Mouse (Mus musculus) myocyte (in vitro differentiated cells): ENCODE data around the gene Kcnk6.

Source experiments
- CEBPB ChIP-seq: IDR thresholded peaks from 2 replicates; pipeline ENCODE4 v1.6.1; 2011; ENCODE audit warnings: mild to moderate bottlenecking, moderate library complexity; ENCODE audit not compliant: poor library complexity, insufficient read depth, severe bottlenecking
- E2F4 ChIP-seq: IDR thresholded peaks from one replicate; pipeline ENCODE4 v1.6.1; 2011; ENCODE audit warnings: mild to moderate bottlenecking, control low read depth, moderate library complexity; ENCODE audit not compliant: insufficient read depth
- MAX ChIP-seq: IDR thresholded peaks from one replicate; pipeline ENCODE4 v1.6.1; 2011; ENCODE audit warnings: low read depth, mild to moderate bottlenecking, control low read depth
- POLR2A ChIP-seq: IDR thresholded peaks from one replicate; pipeline ENCODE4 v1.6.1; 2011; ENCODE audit warnings: low read depth, mild to moderate bottlenecking, control low read depth, moderate library complexity; ENCODE audit not compliant: insufficient read length
- POLR2AphosphoS2 ChIP-seq: IDR thresholded peaks from one replicate; pipeline ENCODE4 v1.6.1; 2011; ENCODE audit warnings: low read depth, control low read depth; ENCODE audit not compliant: insufficient read length
- TCF12 ChIP-seq: IDR thresholded peaks from one replicate; pipeline ENCODE4 v1.6.1; 2011; ENCODE audit warnings: mild to moderate bottlenecking, control low read depth; ENCODE audit not compliant: poor library complexity, insufficient read depth, severe bottlenecking
- USF1 ChIP-seq: IDR thresholded peaks from one replicate; pipeline ENCODE4 v1.6.1; 2011; ENCODE audit warnings: low read depth, mild to moderate bottlenecking, control low read depth, moderate library complexity

DNA sequence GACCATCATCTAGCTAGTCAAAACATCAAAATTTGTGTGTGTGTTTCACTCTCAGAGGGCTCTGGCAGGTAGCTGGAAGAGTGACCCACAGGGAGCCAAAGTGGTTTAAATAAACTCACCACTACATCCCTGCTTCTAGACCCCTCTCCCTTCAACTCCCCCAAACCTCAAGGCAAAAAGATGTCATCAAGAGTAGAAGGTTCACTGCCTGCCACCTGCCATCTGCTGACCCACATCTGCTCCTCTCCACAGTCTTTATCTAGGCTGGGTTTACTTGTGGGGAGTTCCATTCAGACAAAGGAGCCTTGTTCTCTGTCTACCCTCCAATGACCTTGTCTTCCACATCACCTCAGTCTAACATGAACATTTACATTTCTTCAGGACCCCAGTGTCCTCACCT is 46.9 kb upstream of the Kcnk6 start:
- no peak for TF ChIP-seq USF1
- TF ChIP-seq POLR2A: no peak
- no peak for TF ChIP-seq MAX
- TF ChIP-seq CEBPB: no peak
- TF ChIP-seq E2F4: no peak
- TF ChIP-seq TCF12: no peak
- TF ChIP-seq POLR2AphosphoS2: no peak
